Mouse (Mus musculus): ENCODE results near the gene Tmem232. TPM values are rescaled to one million over a fixed set of nuclear protein-coding genes. Genes with fewer than 3 reads are reported as not detected.
"Not testable (repeated sequence)": the region's sequence is repeated elsewhere in the genome, so short reads cannot be mapped to it uniquely, and the experiment has no call there.

The Tmem232 gene
- total and polyA plus RNA-seq, 2 experiments from 2014 or later = 0.89 to 2.0 TPM

GRCm38 (mm10) chr17:65536156-65536555, 4.4 kb downstream of the Tmem232 start:
- 23% methylated on average over 3 of the region's 3 CpGs for WGBS
- TF ChIP-seq CTCF (IDR thresholded peaks at IDR 0.05; ENCODE audit: low read depth) = peak; percentile 82
- no peak overlapping the region for H3K9ac ChIP-seq (replicated peaks; ENCODE audit: low read length)

GRCm38 (mm10) chr17:65532381-65532780, 8.2 kb downstream of the Tmem232 start:
- ATAC-seq; H3K4me2 ChIP-seq (ENCODE audit: low read depth, low read length): not testable (repeated sequence)

More at GRCm38 (mm10) chr17:65536156-65536555, 4.4 kb downstream of the Tmem232 start:
- Histone ChIP-seq H3K27ac (no peak overlapping the region), H3K4me1 (ENCODE audit: insufficient read depth, low read length) (no peaks in the 10 kb centered on the region; the same call in 1 of the 2 replicates), H3K27me3 (ENCODE audit: insufficient read depth, low read length) (no peaks in the 10 kb centered on the region), H3K36me3 (ENCODE audit: insufficient read depth, low read length) (no peaks in the 10 kb centered on the region), H3K9me3 (ENCODE audit: low read length) (no peaks in the 10 kb centered on the region), H3K4me2 (ENCODE audit: low read depth, low read length) (no peak overlapping the region), H3K4me3 (ENCODE audit: low read length) (no peak overlapping the region)
- 0 out of 2 replicates have a peak, but pooled peaks have one; percentile 47 for ATAC-seq
- peak; percentile 63 for DNase-seq (ENCODE audit: low spot score)

GRCm38 (mm10) chr17:65527529-65527928, 13.1 kb downstream of the Tmem232 start:
- H3K4me1 ChIP-seq (ENCODE audit: insufficient read depth, low read length) = no peaks in the 10 kb centered on the region
- H3K36me3 ChIP-seq (ENCODE audit: insufficient read depth, low read length) = no peaks in the 10 kb centered on the region
- no peak for TF ChIP-seq CTCF (IDR thresholded peaks at IDR 0.05; ENCODE audit: low read depth)
- no peak for ATAC-seq
- H3K4me3 ChIP-seq (ENCODE audit: low read length) = no peak overlapping the region
- no peaks in the 10 kb centered on the region for H3K9me3 ChIP-seq (ENCODE audit: low read length)
- DNase-seq (ENCODE audit: low spot score) = no peak
- H3K4me2 ChIP-seq (ENCODE audit: low read depth, low read length) = no peak overlapping the region
- H3K9ac ChIP-seq (replicated peaks; ENCODE audit: low read length) = no peak overlapping the region
- H3K27me3 ChIP-seq (ENCODE audit: insufficient read depth, low read length) = no peaks in the 10 kb centered on the region
- no peak overlapping the region for H3K27ac ChIP-seq
- 88% methylated on average over 5 of the region's 5 CpGs for WGBS

More at GRCm38 (mm10) chr17:65532381-65532780, 8.2 kb downstream of the Tmem232 start:
- DNase-seq (ENCODE audit: low spot score); H3K9me3 ChIP-seq (ENCODE audit: low read length); H3K27me3 ChIP-seq (ENCODE audit: insufficient read depth, low read length); H3K9ac ChIP-seq (replicated peaks; ENCODE audit: low read length); H3K27ac ChIP-seq; H3K36me3 ChIP-seq (ENCODE audit: insufficient read depth, low read length); H3K4me3 ChIP-seq (ENCODE audit: low read length); H3K4me1 ChIP-seq (ENCODE audit: insufficient read depth, low read length): not testable (repeated sequence)

- 85% methylated on average over 3 of the region's 3 CpGs for WGBS
- TF ChIP-seq CTCF (IDR thresholded peaks at IDR 0.05; ENCODE audit: low read depth) = no peak
- H3K27ac ChIP-seq = no peak overlapping the region
- ATAC-seq (no peak), DNase-seq (ENCODE audit: low spot score) (no peak)
- no peaks in the 10 kb centered on the region for H3K36me3 ChIP-seq (ENCODE audit: insufficient read depth, low read length)
- no peak overlapping the region for H3K9ac ChIP-seq (replicated peaks; ENCODE audit: low read length)
- no peaks in the 10 kb centered on the region for H3K4me1 ChIP-seq (ENCODE audit: insufficient read depth, low read length)
- no peak overlapping the region for H3K4me2 ChIP-seq (ENCODE audit: low read depth, low read length)
- H3K27me3 ChIP-seq (ENCODE audit: insufficient read depth, low read length) = no peaks in the 10 kb centered on the region
- no peaks in the 10 kb centered on the region for H3K9me3 ChIP-seq (ENCODE audit: low read length)
- no peak overlapping the region for H3K4me3 ChIP-seq (ENCODE audit: low read length)
These were observed 27.1 kb downstream of the Tmem232 start for GRCm38 (mm10) chr17:65513517-65513916.

- TF ChIP-seq CTCF (IDR thresholded peaks at IDR 0.05; ENCODE audit: low read depth) = no peak
- H3K27ac ChIP-seq = no peak overlapping the region
These were observed 55.9 kb downstream of the Tmem232 start for GRCm38 (mm10) chr17:65484654-65485053.

GRCm38 (mm10) chr17:65476747-65477146, 63.8 kb downstream of the Tmem232 start:
- no peak for DNase-seq (ENCODE audit: low spot score)
- TF ChIP-seq CTCF (IDR thresholded peaks at IDR 0.05; ENCODE audit: low read depth) = peak; percentile 36
- Histone ChIP-seq H3K27ac (no peak overlapping the region), H3K36me3 (ENCODE audit: insufficient read depth, low read length) (no peaks in the 10 kb centered on the region), H3K9me3 (ENCODE audit: low read length) (no peaks in the 10 kb centered on the region), H3K27me3 (ENCODE audit: insufficient read depth, low read length) (no peaks in the 10 kb centered on the region), H3K4me1 (ENCODE audit: insufficient read depth, low read length) (no peaks in the 10 kb centered on the region), H3K4me3 (ENCODE audit: low read length) (no peak overlapping the region), H3K4me2 (ENCODE audit: low read depth, low read length) (no peak overlapping the region), H3K9ac (replicated peaks; ENCODE audit: low read length) (no peak overlapping the region)
- ATAC-seq = no peak
- WGBS = 89% methylated on average over 10 of the region's 10 CpGs

More at GRCm38 (mm10) chr17:65484654-65485053, 55.9 kb downstream of the Tmem232 start:
- H3K4me2 ChIP-seq (ENCODE audit: low read depth, low read length) = no peak overlapping the region
- H3K9me3 ChIP-seq (ENCODE audit: low read length) = no peaks in the 10 kb centered on the region
- H3K4me3 ChIP-seq (ENCODE audit: low read length) = no peak overlapping the region
- DNase-seq (ENCODE audit: low spot score) (no peak), ATAC-seq (no peak)
- H3K27me3 ChIP-seq (ENCODE audit: insufficient read depth, low read length) = no peaks in the 10 kb centered on the region
- H3K36me3 ChIP-seq (ENCODE audit: insufficient read depth, low read length) = no peaks in the 10 kb centered on the region
- 77% methylated on average over 10 of the region's 10 CpGs for WGBS
- no peak overlapping the region for H3K9ac ChIP-seq (replicated peaks; ENCODE audit: low read length)
- H3K4me1 ChIP-seq (ENCODE audit: insufficient read depth, low read length) = no peaks in the 10 kb centered on the region

GRCm38 (mm10) chr17:65450818-65451217, 89.8 kb downstream of the Tmem232 start:
- no peak for DNase-seq (ENCODE audit: low spot score)
- no peaks in the 10 kb centered on the region for H3K9me3 ChIP-seq (ENCODE audit: low read length)
- H3K9ac ChIP-seq (replicated peaks; ENCODE audit: low read length) = no peak overlapping the region
- no peaks in the 10 kb centered on the region for H3K4me1 ChIP-seq (ENCODE audit: insufficient read depth, low read length)
- no peak for ATAC-seq
- no peaks in the 10 kb centered on the region for H3K36me3 ChIP-seq (ENCODE audit: insufficient read depth, low read length)
- no peak overlapping the region for H3K27ac ChIP-seq
- H3K4me2 ChIP-seq (ENCODE audit: low read depth, low read length) = no peak overlapping the region
- no peaks in the 10 kb centered on the region for H3K27me3 ChIP-seq (ENCODE audit: insufficient read depth, low read length)
- TF ChIP-seq CTCF (IDR thresholded peaks at IDR 0.05; ENCODE audit: low read depth) = no peak
- H3K4me3 ChIP-seq (ENCODE audit: low read length) = no peak overlapping the region

GRCm38 (mm10) chr17:65437906-65438305, 102.7 kb downstream of the Tmem232 start:
- not testable (repeated sequence) for H3K27ac ChIP-seq; H3K4me1 ChIP-seq (ENCODE audit: insufficient read depth, low read length); H3K36me3 ChIP-seq (ENCODE audit: insufficient read depth, low read length); H3K9me3 ChIP-seq (ENCODE audit: low read length); H3K27me3 ChIP-seq (ENCODE audit: insufficient read depth, low read length); H3K4me2 ChIP-seq (ENCODE audit: low read depth, low read length); H3K9ac ChIP-seq (replicated peaks; ENCODE audit: low read length); DNase-seq (ENCODE audit: low spot score); ATAC-seq; H3K4me3 ChIP-seq (ENCODE audit: low read length)
- WGBS = 89% methylated on average over 12 of the region's 12 CpGs
